Mouse (Mus musculus): ENCODE measurements around the gene Gm21936. TPM values are rescaled to one million over a fixed set of nuclear protein-coding genes. Genes with fewer than 3 reads are reported as not detected.
"Not testable (repeated sequence)": the region's sequence is repeated elsewhere in the genome, so short reads cannot be mapped to it uniquely, and the experiment has no call there.

Gene Gm21936
- total RNA-seq (2021) = not detected

DNA sequence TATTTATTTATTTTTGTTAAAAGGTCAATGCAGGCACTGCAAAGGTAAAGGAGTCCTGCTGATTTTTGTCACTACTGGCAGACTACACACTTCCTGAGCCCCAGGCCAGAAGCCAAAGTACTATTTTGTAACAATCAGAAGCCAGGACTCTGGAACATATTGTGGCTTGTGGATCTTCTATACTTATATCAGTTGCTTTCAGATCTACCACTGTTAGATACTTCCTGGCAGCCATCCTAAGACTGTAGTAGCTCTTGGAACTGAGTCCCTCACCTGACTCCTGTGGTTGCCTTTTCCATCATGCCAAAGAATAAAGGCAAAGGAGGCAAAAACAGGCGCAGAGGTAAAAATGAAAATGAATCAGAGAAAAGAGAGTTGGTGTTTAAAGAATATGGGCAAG, at the start of gene Gm21936:
Gene Gm21936 (plus strand): TSS at position 301 of the 400 bp plus-strand sequence.
- DNase-seq (ENCODE audit: low spot score in 2 of 2); intact Hi-C loops (cut with DNase I): not testable (repeated sequence)

GRCm38 (mm10) chr12:87775655-87776054, 19.7 kb upstream of the Gm21936 start, which contains the start of gene Gm21319:
Gene Gm21319 (minus strand): TSS chr12:87775755.
- intact Hi-C loops (cut with DNase I); DNase-seq (ENCODE audit: low spot score in 2 of 2): not testable (repeated sequence)

DNA sequence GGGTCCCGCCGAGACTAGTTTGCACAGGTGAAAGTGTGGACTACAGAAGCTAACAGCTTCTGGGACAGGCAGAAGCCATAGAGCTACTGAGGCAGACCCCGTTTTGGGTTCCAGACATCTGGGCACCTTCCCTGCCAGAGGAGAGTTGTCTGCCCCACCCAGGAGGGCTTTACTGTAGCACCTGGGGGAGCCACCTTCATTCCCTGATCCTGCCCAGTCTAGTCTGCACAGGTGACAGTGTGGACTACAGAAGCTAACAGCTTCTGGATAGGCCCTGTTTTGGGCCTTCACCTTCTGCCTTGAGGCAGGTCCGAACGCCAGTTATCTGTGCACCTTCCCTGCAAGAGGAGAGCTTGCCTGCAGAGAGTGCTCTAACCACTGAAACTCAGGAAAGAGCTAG, 2.7 kb downstream of the Gm21936 start:
- intact Hi-C loops (cut with DNase I); DNase-seq (ENCODE audit: low spot score in 2 of 2): not testable (repeated sequence)

DNA sequence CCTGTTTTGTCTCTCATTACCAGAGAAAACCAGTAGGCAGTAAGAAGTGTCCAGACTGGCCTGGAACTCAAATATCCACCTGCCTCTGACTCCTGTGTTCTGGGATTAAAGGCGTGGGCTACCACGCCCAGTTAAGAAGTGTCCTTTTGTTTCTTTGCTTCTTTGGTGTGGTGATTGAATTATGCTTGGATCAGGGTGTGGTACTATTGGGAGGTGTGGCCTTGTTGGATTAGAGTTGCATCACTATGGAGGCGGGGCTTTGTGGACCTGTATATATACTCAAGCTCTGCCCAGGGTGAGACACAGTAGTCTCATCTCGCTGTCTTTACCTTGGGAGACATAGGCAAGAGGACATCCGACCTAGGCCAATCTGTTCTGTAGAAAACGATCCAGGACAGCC, 21.0 kb downstream of the Gm21936 start, which contains the start of gene BB287469:
Gene BB287469 (plus strand): TSS at position 301 of the 400 bp plus-strand sequence.
- DNase-seq (ENCODE audit: low spot score in 2 of 2); intact Hi-C loops (cut with DNase I): not testable (repeated sequence)

GRCm38 (mm10) chr12:87842239-87842638, 46.9 kb downstream of the Gm21936 start, which contains the start of gene Gm2001:
Gene Gm2001 (minus strand): TSS chr12:87842339.
- intact Hi-C loops (cut with DNase I); DNase-seq (ENCODE audit: low spot score in 2 of 2): not testable (repeated sequence)

Other genes starting within 250 kb of the Gm21936 start
- gene Oog1, start 192.8 kb upstream of the Gm21936 start, total RNA-seq (2021) = not detected
- gene Gm4027, start 176.6 kb upstream of the Gm21936 start, total RNA-seq (2021) = not detected
- not detected for gene Gm16381, start 150.9 kb upstream of the Gm21936 start, total RNA-seq (2021)
- gene Gm21319, start 19.8 kb upstream of the Gm21936 start, total RNA-seq (2021) = not detected
- not detected for gene BB287469, start 21.1 kb downstream of the Gm21936 start, total RNA-seq (2021)
- gene Gm2001, start 46.8 kb downstream of the Gm21936 start, total RNA-seq (2021) = not detected
- not detected for gene Gm2016, start 78.6 kb downstream of the Gm21936 start, total RNA-seq (2021)
- not detected for gene Gm2022, start 99.9 kb downstream of the Gm21936 start, total RNA-seq (2021)
- gene Gm2035, start 124.3 kb downstream of the Gm21936 start, total RNA-seq (2021) = not detected
- not detected for gene Gm2042, start 158.6 kb downstream of the Gm21936 start, total RNA-seq (2021)
- not detected for gene Gm2075, start 216.3 kb downstream of the Gm21936 start, total RNA-seq (2021)
- gene Gm6803, start 223.3 kb downstream of the Gm21936 start, total RNA-seq (2021) = not detected
- gene Gm2056, start 231.5 kb downstream of the Gm21936 start, total RNA-seq (2021) = not detected

All from left cerebral cortex, postnatal 36 days (tissue).